Comparison of ENCODE assay signal across 8 mouse cellular contexts in genomic region chr6:54228874-54229273, GRCm38 (mm10).
DNase-seq lines count a peak whose midpoint lies in the region; ATAC-seq and TF ChIP-seq lines count a peak whose summit lies in the region.

No protein-coding gene starts in this region.

- WGBS in liver, embryonic 14.5 days (ENCODE audit: insufficient replicate concordance), result 3% methylated on average over 2 of the region's 2 CpGs
- 5% methylated on average over 2 of the region's 2 CpGs for WGBS in liver, embryonic 11.5 days
- 6% methylated on average over 2 of the region's 2 CpGs for WGBS in midbrain, postnatal 0 days

- H3K4me2 ChIP-seq in liver, embryonic 14.5 days (ENCODE audit: low read depth), result no peak overlapping the region
- no peak overlapping the region for H3K4me2 ChIP-seq in liver, embryonic 11.5 days
- no peak overlapping the region for H3K4me2 ChIP-seq in midbrain, postnatal 0 days (ENCODE audit: low read depth, low read length, poor library complexity, severe bottlenecking)

- H3K4me3 ChIP-seq in liver, embryonic 14.5 days (ENCODE audit: insufficient read depth in 1 of 2, low read depth in 2 of 2, low read length in 2 of 2), result no peak overlapping the region
- no peak overlapping the region for H3K4me3 ChIP-seq in liver, embryonic 11.5 days (ENCODE audit: low read depth, low read length)
- H3K4me3 ChIP-seq in midbrain, postnatal 0 days (ENCODE audit: low read depth, low read length), result no peak overlapping the region

- no peak overlapping the region for H3K9ac ChIP-seq in liver, embryonic 14.5 days (replicated peaks)
- H3K9ac ChIP-seq in liver, embryonic 11.5 days (ENCODE audit: low read depth, low read length), result no peak overlapping the region
- H3K9ac ChIP-seq in midbrain, postnatal 0 days (replicated peaks; ENCODE audit: low read length, poor library complexity, severe bottlenecking), result no peak overlapping the region

- H3K4me1 ChIP-seq in liver, embryonic 14.5 days (replicated peaks; ENCODE audit: control insufficient read depth in 2 of 2, insufficient read depth in 2 of 2, low read length in 1 of 2), result peaks cover 0 to 2% of the 10 kb centered on the region in 2 experiments; a peak in 1 of 4 replicates
- no peaks in the 10 kb centered on the region for H3K4me1 ChIP-seq in liver, embryonic 11.5 days (replicated peaks; ENCODE audit: control insufficient read depth, insufficient read depth, low read length)
- 0 out of 2 replicates have a peak, but pooled peaks cover 5% of the 10 kb centered on the region for H3K4me1 ChIP-seq in midbrain, postnatal 0 days (ENCODE audit: insufficient read depth, low read length)

- no peaks in the 10 kb centered on the region for H3K9me3 ChIP-seq in liver, embryonic 14.5 days (ENCODE audit: control insufficient read depth, low read length)
- H3K9me3 ChIP-seq in liver, embryonic 11.5 days (ENCODE audit: control insufficient read depth, low read length), result no peaks in the 10 kb centered on the region
- no peaks in the 10 kb centered on the region for H3K9me3 ChIP-seq in midbrain, postnatal 0 days (ENCODE audit: low read length)

- peak; percentile 76 for TF ChIP-seq CTCF in liver, embryonic 14.5 days (IDR thresholded peaks at IDR 0.05; ENCODE audit: low read depth)
- TF ChIP-seq CTCF in midbrain, postnatal 0 days (IDR thresholded peaks at IDR 0.05), result peak; percentile 95

- TF ChIP-seq EP300 in liver, embryonic 14.5 days (IDR thresholded peaks at IDR 0.05; ENCODE audit: low read depth), result no peak

- no peaks in the 10 kb centered on the region for H3K36me3 ChIP-seq in liver, embryonic 14.5 days (replicated peaks; ENCODE audit: control insufficient read depth, insufficient read depth, low read depth)
- no peaks in the 10 kb centered on the region for H3K36me3 ChIP-seq in liver, embryonic 11.5 days (ENCODE audit: control insufficient read depth, insufficient read depth, low read length)
- no peaks in the 10 kb centered on the region for H3K36me3 ChIP-seq in midbrain, postnatal 0 days (ENCODE audit: insufficient read depth, low read length)

- no peaks in the 10 kb centered on the region for H3K27me3 ChIP-seq in liver, embryonic 14.5 days (ENCODE audit: control insufficient read depth, insufficient read depth, low read length)
- no peaks in the 10 kb centered on the region for H3K27me3 ChIP-seq in liver, embryonic 11.5 days (replicated peaks; ENCODE audit: control insufficient read depth, insufficient read depth, low read length)
- peaks cover 11% of the 10 kb centered on the region; the same call in 1 of the 2 replicates for H3K27me3 ChIP-seq in midbrain, postnatal 0 days (ENCODE audit: insufficient read depth, low read length)

- DNase-seq in liver, embryonic 14.5 days (ENCODE audit: low read depth in 3 of 3, low spot score in 3 of 3), result peak in 1 of 3 experiments; percentile 11
- DNase-seq in liver, embryonic 11.5 days (ENCODE audit: low spot score), result no peak
- peak; percentile 51 for DNase-seq in Muller cell, postnatal 12 days (ENCODE audit: inconsistent ontology term)
- DNase-seq in cerebellum, adult 8-10 months, result peak; percentile 55
- DNase-seq in layer of hippocampus, postnatal 14 days (ENCODE audit: low spot score in 2 of 2), result peak; percentile 35 to 63
- peak; percentile 77 for DNase-seq in midbrain, postnatal 0 days (ENCODE audit: low spot score)
- DNase-seq in ovary, postnatal 36 days (ENCODE audit: low spot score), result no peak

- H3K27ac ChIP-seq in liver, embryonic 14.5 days, result no peak overlapping the region
- no peak overlapping the region for H3K27ac ChIP-seq in liver, embryonic 11.5 days (ENCODE audit: low read depth, low read length)
- H3K27ac ChIP-seq in midbrain, postnatal 0 days (ENCODE audit: low read depth, low read length), result no peak overlapping the region

- no peak for ATAC-seq in liver, embryonic 14.5 days (ENCODE audit: insufficient read depth)
- ATAC-seq in liver, embryonic 11.5 days (replicated peaks; ENCODE audit: low FRiP score), result no peak
- ATAC-seq in granulocyte monocyte progenitor cell, adult 5-6 weeks (replicated peaks; ENCODE audit: poor library complexity, severe bottlenecking), result peak; percentile 55
- ATAC-seq in midbrain, postnatal 0 days (ENCODE audit: low FRiP score), result no peak; the same call in 1 of the 2 replicates

Comparison
In these comparisons a context has a peak if more than half of its experiments do, and no peak if none do; other contexts are left out.
1. DNase-seq: peak in Muller cell, postnatal 12 days (single experiment), cerebellum, adult 8-10 months (single experiment), layer of hippocampus, postnatal 14 days (2 of 2) and midbrain, postnatal 0 days (single experiment); none in liver, embryonic 11.5 days (single experiment) and ovary, postnatal 36 days (single experiment).